Mouse (Mus musculus) hindbrain, embryonic 11.5 days (tissue): ENCODE results near the gene Wdhd1. TPM values are rescaled to one million over a fixed set of nuclear protein-coding genes. Genes with fewer than 3 reads are reported as not detected.
"Not testable (repeated sequence)": the region's sequence is repeated elsewhere in the genome, so short reads cannot be mapped to it uniquely, and the experiment has no call there.

Experiments
- ATAC-seq: fragments of 200-750 bp; cut with Nextera tagmentation; 2 replicates; pipeline ENCODE4 v1.8.0; 2017; ENCODE audit warnings: mild to moderate bottlenecking, moderate TSS enrichment, moderate library complexity; ENCODE audit not compliant: low FRiP score
- DNase-seq: peaks from one replicate; pipeline ENCODE4 v3.0.0-alpha.2; 2015; ENCODE audit warnings: low spot score
- H3K27ac ChIP-seq: fragments of 300-500 bp; sonication (generic); 2 replicates; pipeline ENCODE4 v1.5.1; 2014; ENCODE audit warnings: mild to moderate bottlenecking, low read depth, low read length
- H3K27me3 ChIP-seq: fragments of 300-500 bp; sonication (generic); 2 replicates; pipeline ENCODE4 v1.6.1; 2014; ENCODE audit warnings: mild to moderate bottlenecking, low read length, moderate library complexity, mixed read lengths; ENCODE audit not compliant: control insufficient read depth, insufficient read depth
- H3K36me3 ChIP-seq: fragments of 300-500 bp; sonication (generic); 2 replicates; pipeline ENCODE4 v1.6.1; 2014; ENCODE audit warnings: mild to moderate bottlenecking, low read length, moderate library complexity, mixed read lengths; ENCODE audit not compliant: control insufficient read depth, insufficient read depth
- H3K4me1 ChIP-seq: fragments of 300-500 bp; sonication (generic); replicated peaks from 2 replicates; pipeline ENCODE4 v1.6.1; 2014; ENCODE audit warnings: low read length, mixed read lengths; ENCODE audit not compliant: control insufficient read depth, insufficient read depth
- H3K4me2 ChIP-seq: fragments of 300-500 bp; sonication (generic); replicated peaks from 2 replicates; pipeline ENCODE4 v1.6.1; 2014; ENCODE audit warnings: mild to moderate bottlenecking, low read depth, low read length
- H3K4me3 ChIP-seq: fragments of 300-500 bp; sonication (generic); 2 replicates; pipeline ENCODE4 v1.5.1; 2014; ENCODE audit warnings: low read depth, low read length
- H3K9ac ChIP-seq: fragments of 300-500 bp; sonication (generic); 2 replicates; pipeline ENCODE4 v1.6.1; 2014; ENCODE audit warnings: low read depth, low read length
- H3K9me3 ChIP-seq: fragments of 300-500 bp; sonication (generic); 2 replicates; pipeline ENCODE4 v1.6.1; 2016; ENCODE audit warnings: low read length; ENCODE audit not compliant: control insufficient read depth
- WGBS: fragments of 180-500 bp; shearing (Covaris S2); extraction: QIAGEN DNeasy Blood & Tissue Kit; methylation state at CpG from one replicate; pipeline ENCODE4 v1.1.7; 2014; 5-methylcytosine and 5-hydroxymethylcytosine counted together
- polyA plus RNA-seq: library from polyadenylated mRNA; unstranded; fragments of >200 nt; fragmentation: Nextera tagmentation; extraction: Ambion mirVana; gene quantifications from 2 replicates; pipeline ENCODE4 v1.2.1, GENCODE M21; 2014

The Wdhd1 gene
- polyA plus RNA-seq, result 36.5 and 38.9 TPM in 2 replicates

GRCm38 (mm10) chr14:47276637-47277393, at the start of gene Wdhd1, which contains the start of gene Socs4:
Gene Wdhd1 (minus strand): TSS chr14:47276857.
Gene Socs4 (plus strand): TSS chr14:47276931.
- ATAC-seq (peak; percentile 98), DNase-seq (peak; percentile 97)
- Histone ChIP-seq H3K4me1 (no peaks in the 10 kb centered on the region), H3K27ac (peak within 1 kb of the TSS; percentile 94), H3K36me3 (no peaks in the 10 kb centered on the region), H3K9me3 (no peaks in the 10 kb centered on the region), H3K4me3 (peak within 1 kb of the TSS; percentile 76), H3K4me2 (peak within 1 kb of the TSS; percentile 58), H3K27me3 (no peaks in the 10 kb centered on the region), H3K9ac (peak within 1 kb of the TSS; percentile 86)
- under 1% methylated on average over 76 of the region's 77 CpGs for WGBS

- ATAC-seq (no peak), DNase-seq (no peak)
- H3K4me1 ChIP-seq, result no peaks in the 10 kb centered on the region
- no peaks in the 10 kb centered on the region for H3K9me3 ChIP-seq
- H3K27ac ChIP-seq, result no peak overlapping the region
- H3K36me3 ChIP-seq, result no peaks in the 10 kb centered on the region
- H3K27me3 ChIP-seq, result no peaks in the 10 kb centered on the region
- H3K4me2 ChIP-seq, result no peak overlapping the region
- no peak overlapping the region for H3K4me3 ChIP-seq
- no peak overlapping the region for H3K9ac ChIP-seq
- 88% methylated on average over 9 of the region's 9 CpGs for WGBS
These were observed 49.5 kb upstream of the Wdhd1 start for GRCm38 (mm10) chr14:47325965-47326761.

GRCm38 (mm10) chr14:47321581-47321980, 44.9 kb upstream of the Wdhd1 start:
- not testable (repeated sequence) for H3K27ac ChIP-seq, H3K4me3 ChIP-seq, H3K9me3 ChIP-seq, H3K4me1 ChIP-seq, ATAC-seq, H3K9ac ChIP-seq, H3K36me3 ChIP-seq, H3K4me2 ChIP-seq, DNase-seq, H3K27me3 ChIP-seq
- 96% methylated on average over 6 of the region's 8 CpGs for WGBS

- H3K27ac ChIP-seq, result no peak overlapping the region
- no peak overlapping the region for H3K9ac ChIP-seq
- no peaks in the 10 kb centered on the region for H3K4me1 ChIP-seq
- H3K36me3 ChIP-seq, result 0 out of 2 replicates have a peak, but pooled peaks cover 2% of the 10 kb centered on the region
- DNase-seq (no peak), ATAC-seq (no peak)
- WGBS, result 96% methylated on average over 5 of the region's 5 CpGs
- no peaks in the 10 kb centered on the region for H3K9me3 ChIP-seq
- no peak overlapping the region for H3K4me2 ChIP-seq
- H3K27me3 ChIP-seq, result no peaks in the 10 kb centered on the region
- H3K4me3 ChIP-seq, result no peak overlapping the region
These were observed 42.7 kb upstream of the Wdhd1 start for GRCm38 (mm10) chr14:47319362-47319761.

GRCm38 (mm10) chr14:47310342-47311181, 33.9 kb upstream of the Wdhd1 start:
- Histone ChIP-seq H3K4me1 (no peaks in the 10 kb centered on the region), H3K9me3 (no peaks in the 10 kb centered on the region), H3K27ac (no peak overlapping the region), H3K4me3 (no peak overlapping the region), H3K27me3 (no peaks in the 10 kb centered on the region), H3K4me2 (no peak overlapping the region), H3K9ac (no peak overlapping the region), H3K36me3 (peaks cover 12% of the 10 kb centered on the region)
- DNase-seq (no peak), ATAC-seq (no peak)
- 95% methylated on average over 18 of the region's 18 CpGs for WGBS

GRCm38 (mm10) chr14:47309061-47309460, 32.4 kb upstream of the Wdhd1 start:
- 95% methylated on average over 1 of the region's 1 CpGs for whole genome bisulfite sequencing
- Histone ChIP-seq H3K9me3 (no peaks in the 10 kb centered on the region), H3K4me1 (no peaks in the 10 kb centered on the region), H3K36me3 (peaks cover 10% of the 10 kb centered on the region), H3K9ac (no peak overlapping the region), H3K4me3 (no peak overlapping the region), H3K27ac (no peak overlapping the region), H3K27me3 (no peaks in the 10 kb centered on the region), H3K4me2 (no peak overlapping the region)
- ATAC-seq, result no peak
- DNase-seq, result no peak

- H3K9ac ChIP-seq, result no peak overlapping the region
- H3K4me3 ChIP-seq, result no peak overlapping the region
- no peaks in the 10 kb centered on the region for H3K27me3 ChIP-seq
- 89% methylated on average over 3 of the region's 3 CpGs for WGBS
- no peaks in the 10 kb centered on the region for H3K9me3 ChIP-seq
- H3K36me3 ChIP-seq, result peaks cover 10% of the 10 kb centered on the region
- no peak overlapping the region for H3K27ac ChIP-seq
- DNase-seq, result no peak
- H3K4me2 ChIP-seq, result no peak overlapping the region
- no peak for ATAC-seq
- H3K4me1 ChIP-seq, result no peaks in the 10 kb centered on the region
These were observed 31.0 kb upstream of the Wdhd1 start for GRCm38 (mm10) chr14:47307669-47308068.

- H3K27me3 ChIP-seq, result no peaks in the 10 kb centered on the region
- DNase-seq, result no peak
- no peak overlapping the region for H3K4me3 ChIP-seq
- no peak overlapping the region for H3K9ac ChIP-seq
- H3K4me1 ChIP-seq, result no peaks in the 10 kb centered on the region
- no peaks in the 10 kb centered on the region for H3K9me3 ChIP-seq
- ATAC-seq, result no peak
- no peak overlapping the region for H3K4me2 ChIP-seq
- H3K27ac ChIP-seq, result no peak overlapping the region
- WGBS, result 88% methylated on average over 4 of the region's 4 CpGs
- H3K36me3 ChIP-seq, result peaks cover 6% of the 10 kb centered on the region; the same call in 1 of the 2 replicates
These were observed 29.3 kb upstream of the Wdhd1 start for GRCm38 (mm10) chr14:47305933-47306332.
